Mouse (Mus musculus) gastrocnemius, adult 18-20 months (tissue): ENCODE measurements around the gene Mrpl39. TPM values are rescaled to one million over a fixed set of nuclear protein-coding genes. Genes with fewer than 3 reads are reported as not detected.

ENCODE experiments used
- DNase-seq: peaks from one replicate; pipeline ENCODE4 v3.0.0; 2021; ENCODE audit warnings: low spot score
- microRNA-seq: library from miRNA; unstranded; fragments of <30 nt; microRNA quantifications from one replicate; pipeline ENCODE4 v1.2.0, GENCODE M21; 2021
- total RNA-seq, 2 experiments: library from RNA; stranded (reverse); gene quantifications; 2 replicates each; pipeline ENCODE4 v1.2.3; 2021

Gene Mrpl39
- total RNA-seq, 2 experiments from 2014 or later = 13.8 to 15.1 TPM

- no peak for DNase-seq
Measured at GRCm38 (mm10) chr16:84701041-84701440, 34.5 kb downstream of the Mrpl39 start.

DNA sequence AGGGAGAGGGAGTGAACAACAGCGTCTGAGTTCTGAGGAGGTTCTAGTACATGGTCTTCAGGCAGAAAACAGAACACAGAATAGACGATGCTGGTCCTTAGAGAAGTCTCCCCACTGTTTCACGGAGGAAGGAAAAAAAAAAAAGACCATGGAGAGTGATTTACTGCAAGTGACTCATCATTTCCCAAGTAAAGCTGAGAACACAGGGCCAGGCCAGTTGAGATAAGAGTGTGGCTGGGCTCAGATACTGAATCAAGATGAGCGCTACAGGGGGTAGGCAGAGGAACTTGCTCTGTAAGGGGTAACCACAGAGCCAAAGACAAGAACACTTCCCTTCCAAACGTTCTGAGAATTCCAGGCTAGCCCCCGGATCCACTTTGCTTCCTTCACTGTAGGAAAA is 36.8 kb downstream of the Mrpl39 start:
- DNase-seq = no peak

GRCm38 (mm10) chr16:84696178-84696577 is 39.4 kb downstream of the Mrpl39 start:
- no peak for DNase-seq

DNA sequence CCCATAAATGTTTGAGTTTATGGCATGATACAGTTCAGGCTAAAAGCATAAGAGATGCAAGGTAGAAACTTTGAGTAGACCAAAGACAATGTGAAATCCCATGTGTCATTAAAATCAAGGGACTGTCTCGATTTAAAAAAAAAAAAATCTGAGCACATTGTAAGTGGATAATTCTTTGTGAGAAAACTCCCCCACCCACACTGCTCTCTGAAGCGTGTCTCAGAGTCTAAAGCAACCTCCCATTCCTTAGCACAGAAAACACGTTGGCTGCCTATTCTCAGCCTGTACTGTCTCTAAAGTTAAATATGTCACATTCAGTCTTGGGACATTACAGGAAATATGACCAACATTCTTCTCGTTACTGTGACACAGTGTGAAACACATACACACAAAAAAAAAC is 53.6 kb downstream of the Mrpl39 start:
- no peak for DNase-seq

GRCm38 (mm10) chr16:84680760-84681159 is 54.8 kb downstream of the Mrpl39 start:
- DNase-seq = no peak

DNA sequence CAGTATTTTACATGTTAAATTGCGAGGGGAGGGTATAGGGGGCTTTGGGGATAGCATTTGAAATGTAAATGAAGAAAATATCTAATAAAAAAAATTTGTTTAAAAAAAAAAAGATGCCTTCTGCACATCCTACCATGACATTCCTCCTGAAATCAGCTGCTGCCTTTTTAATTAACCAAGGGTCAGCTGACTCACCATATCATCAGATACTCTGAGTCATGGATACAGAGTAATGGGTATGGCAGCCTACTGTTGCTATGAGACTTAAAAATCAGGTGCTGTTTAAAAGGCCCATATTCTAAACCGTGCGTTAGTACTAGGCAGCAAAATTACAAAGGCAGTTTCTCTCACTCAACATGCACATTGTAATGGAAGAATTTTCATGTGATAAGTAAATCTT is 58.2 kb downstream of the Mrpl39 start:
- no peak for DNase-seq

Small RNAs within 50 kb of the gene (microRNA-seq; reads per million reads assigned to microRNA genes)
- 1,292 reads per million, percentile 86 among the genes with 10 or more reads in this experiment for gene Mir155

Other genes with a start within 250 kb of the Mrpl39 start
- not detected for gene A730009L09Rik, start 220.6 kb downstream of the Mrpl39 start, total RNA-seq
- gene Jam2, start 38.4 kb upstream of the Mrpl39 start, total RNA-seq = 10 to 100 TPM; 12.2 to 19.0 TPM
- gene Gabpa, start 99.2 kb upstream of the Mrpl39 start, total RNA-seq = 10 to 100 TPM; 25.5 to 30.0 TPM
- gene Atp5j, start 99.9 kb upstream of the Mrpl39 start, total RNA-seq = 1,000 to 10,000 TPM; 1,092 to 1,176 TPM